Mouse (Mus musculus): ENCODE results near the gene Cog7.

Gene Cog7

GRCm38 (mm10) chr7:121947513-121947912 is 34.0 kb downstream of the Cog7 start:
- peak; percentile 77 for DNase-seq (ENCODE audit: low spot score)

- no peak for DNase-seq (ENCODE audit: low spot score)
Measured at GRCm38 (mm10) chr7:121946196-121946595, 35.3 kb downstream of the Cog7 start.

GRCm38 (mm10) chr7:121942371-121942770 is 39.1 kb downstream of the Cog7 start:
- peak; percentile 68 for DNase-seq (ENCODE audit: low spot score)

DNA sequence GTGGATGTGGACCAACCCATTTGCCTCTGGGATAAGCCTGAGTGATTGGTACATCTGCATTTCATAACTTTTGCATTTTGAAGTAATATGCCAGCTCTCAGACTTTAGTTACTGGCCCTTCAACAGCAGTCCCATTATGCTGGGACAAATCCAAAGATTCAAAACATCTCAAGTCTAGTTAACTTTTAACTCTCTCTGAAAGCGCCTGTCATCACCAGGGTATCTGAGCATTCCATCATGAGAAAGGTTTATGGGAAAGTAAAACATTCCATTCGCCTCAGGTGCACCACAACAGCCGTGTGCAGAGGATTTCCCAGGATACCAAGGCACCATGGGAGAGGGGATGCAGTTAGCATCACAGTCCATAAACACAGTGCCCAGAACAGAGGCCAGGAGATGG is 39.9 kb downstream of the Cog7 start:
- DNase-seq (ENCODE audit: low spot score), result peak; percentile 48

DNA sequence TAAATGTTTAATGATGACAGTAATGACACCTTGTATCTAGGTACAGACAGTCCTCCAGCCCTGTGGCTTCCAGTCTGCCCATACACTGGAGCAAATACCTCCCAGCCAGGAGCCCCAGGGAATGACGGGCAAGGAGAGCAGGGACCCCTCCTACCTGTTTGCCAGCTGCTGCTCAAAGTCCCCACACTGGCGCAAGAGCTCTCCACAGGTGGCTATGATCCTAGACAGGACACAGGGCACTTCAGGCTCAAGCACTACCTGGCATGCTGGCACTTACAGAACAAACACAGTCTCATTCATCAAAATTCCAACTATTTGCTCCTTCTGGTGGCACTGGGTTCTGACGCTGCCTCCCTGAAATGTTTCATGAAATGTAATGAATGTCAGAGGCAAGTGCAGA is 40.5 kb downstream of the Cog7 start:
- peak; percentile 86 for DNase-seq (ENCODE audit: low spot score)

- no peak for DNase-seq (ENCODE audit: low spot score)
Measured at GRCm38 (mm10) chr7:121939729-121940128, 41.8 kb downstream of the Cog7 start.

DNA sequence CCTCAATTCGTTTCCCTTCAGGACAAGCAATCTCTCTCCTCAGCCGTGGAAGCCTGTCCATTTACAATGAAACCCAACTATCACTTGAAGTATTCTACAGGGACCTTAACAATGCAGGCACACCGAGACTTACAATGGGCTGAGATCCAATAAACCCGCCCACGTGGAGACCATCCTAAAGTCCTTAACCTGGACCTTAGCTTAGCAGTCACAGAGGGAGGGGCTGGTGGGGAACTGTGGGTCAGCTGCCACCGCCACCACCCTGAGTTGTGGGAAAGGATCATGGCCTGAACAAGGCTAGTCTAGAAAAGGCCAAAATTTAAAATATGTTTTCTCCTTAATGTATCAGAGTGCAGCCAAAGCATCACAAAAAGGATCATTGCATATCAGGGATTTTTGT is 42.3 kb downstream of the Cog7 start:
- DNase-seq (ENCODE audit: low spot score), result no peak

- no peak for DNase-seq (ENCODE audit: low spot score)
Measured at GRCm38 (mm10) chr7:121938124-121938891, 43.2 kb downstream of the Cog7 start.

GRCm38 (mm10) chr7:121936861-121937630 is 44.5 kb downstream of the Cog7 start:
- no peak for DNase-seq (ENCODE audit: low spot score)

GRCm38 (mm10) chr7:121935906-121936794 is 45.4 kb downstream of the Cog7 start:
- no peak for DNase-seq (ENCODE audit: low spot score)

DNA sequence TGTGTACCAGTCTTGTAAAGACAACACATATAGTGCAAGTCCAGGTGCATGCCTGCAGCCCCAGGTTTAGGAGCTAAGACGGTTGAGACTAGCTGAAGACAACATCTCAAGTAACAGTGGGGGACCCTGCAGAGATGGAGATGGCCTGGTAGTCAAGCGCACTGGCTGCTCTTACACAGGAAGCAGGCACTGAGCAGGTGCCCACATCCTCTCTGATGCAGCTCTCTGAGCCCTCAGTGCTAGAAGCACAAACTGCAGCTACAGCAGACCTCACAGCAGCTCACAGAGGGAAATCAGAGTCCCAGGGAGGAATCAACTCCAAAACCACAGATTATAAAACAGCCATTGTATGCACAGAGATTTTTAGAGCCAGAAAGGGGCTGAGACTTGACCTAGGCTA is 47.2 kb downstream of the Cog7 start:
- no peak for DNase-seq (ENCODE audit: low spot score)

DNA sequence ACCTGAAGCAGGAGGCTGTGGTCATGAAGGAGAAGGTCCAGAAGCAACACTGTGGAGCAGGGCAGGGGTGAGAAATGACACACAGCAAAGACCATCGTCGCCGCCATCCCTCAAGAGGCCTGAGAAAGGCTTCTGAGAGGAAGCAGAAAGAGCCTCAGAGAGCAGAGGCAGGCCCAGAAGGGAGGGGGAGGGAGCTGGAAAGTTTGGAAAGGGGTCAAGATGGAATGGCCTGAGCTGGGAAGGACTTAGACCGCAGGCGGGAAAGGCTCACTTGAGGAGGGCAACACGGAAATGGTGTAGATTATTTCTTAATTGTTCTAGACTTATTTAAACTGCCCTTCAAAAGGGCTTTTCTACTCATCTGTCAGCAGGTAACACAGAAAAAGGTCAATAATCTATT is 47.8 kb downstream of the Cog7 start:
- DNase-seq (ENCODE audit: low spot score), result peak; percentile 63

DNA sequence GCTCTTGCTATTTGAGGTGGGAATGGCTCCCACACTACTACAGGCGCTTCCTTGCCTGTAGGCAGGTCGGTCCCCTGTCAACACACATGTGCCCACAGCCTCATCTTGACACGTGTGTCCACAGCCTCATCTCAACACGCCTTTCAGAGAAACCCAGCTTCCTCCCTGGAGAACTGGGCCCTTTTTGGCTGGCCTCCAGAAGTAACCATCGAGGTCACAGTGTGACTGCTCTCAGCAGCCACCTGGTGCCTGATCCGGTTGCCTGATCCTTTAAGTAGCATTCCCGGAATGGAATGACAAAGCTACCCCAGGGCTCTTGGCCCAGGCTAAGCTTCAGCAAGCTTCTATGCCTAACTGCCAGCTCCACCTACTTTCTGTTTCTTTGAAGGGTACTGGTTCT is 50.3 kb downstream of the Cog7 start:
- no peak for DNase-seq (ENCODE audit: low spot score)

DNA sequence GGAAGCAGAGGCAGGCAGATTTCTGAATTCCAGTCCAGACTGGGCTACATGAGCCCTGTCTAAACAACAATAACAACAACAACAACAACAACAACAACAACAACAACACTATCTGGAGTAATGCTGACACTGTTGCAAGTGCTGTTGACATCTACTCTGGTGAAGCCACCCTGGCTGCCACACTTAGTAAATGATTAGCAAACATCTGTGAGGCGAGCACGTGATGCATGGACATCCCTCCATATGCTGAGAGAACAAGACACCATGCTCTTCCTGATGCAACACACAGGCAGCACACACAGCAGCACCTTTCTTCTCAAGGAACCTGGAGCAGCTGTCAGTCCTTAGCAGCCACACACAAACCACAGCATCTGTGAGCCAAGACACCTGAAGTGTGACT is 53.6 kb downstream of the Cog7 start:
- DNase-seq (ENCODE audit: low spot score), result no peak

- no peak for DNase-seq (ENCODE audit: low spot score)
Measured at GRCm38 (mm10) chr7:121924361-121924760, 57.1 kb downstream of the Cog7 start.

- DNase-seq (ENCODE audit: low spot score), result no peak
Measured at GRCm38 (mm10) chr7:121913944-121914343, 67.6 kb downstream of the Cog7 start.

DNA sequence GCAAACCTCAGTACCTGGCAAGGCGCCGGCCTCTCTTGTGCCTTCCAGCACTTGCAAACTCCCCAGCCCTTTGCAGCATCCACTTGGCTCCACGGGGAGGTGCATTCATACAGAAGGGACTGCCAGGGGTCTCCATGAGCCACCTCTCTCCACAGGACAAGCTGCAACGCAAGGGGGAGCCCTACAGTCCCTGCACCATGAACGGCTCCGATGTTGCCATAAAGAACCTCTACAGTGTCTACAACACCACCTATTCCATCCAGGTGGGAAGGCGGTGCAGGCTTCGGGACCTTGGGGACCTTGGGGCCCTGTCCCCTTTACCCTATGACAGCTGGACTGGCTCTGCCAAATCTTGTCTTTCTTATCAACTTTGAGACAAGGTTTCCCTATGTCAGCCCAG is 69.3 kb downstream of the Cog7 start:
- DNase-seq (ENCODE audit: low spot score), result no peak

- DNase-seq (ENCODE audit: low spot score), result peak; percentile 53
Measured at GRCm38 (mm10) chr7:121906879-121907278, 74.6 kb downstream of the Cog7 start.

GRCm38 (mm10) chr7:121902757-121903411 is 78.6 kb downstream of the Cog7 start:
- no peak for DNase-seq (ENCODE audit: low spot score)

- DNase-seq (ENCODE audit: low spot score), result no peak
Measured at GRCm38 (mm10) chr7:121899940-121900339, 81.6 kb downstream of the Cog7 start.

- peak; percentile 40 for DNase-seq (ENCODE audit: low spot score)
Measured at GRCm38 (mm10) chr7:121899311-121899710, 82.2 kb downstream of the Cog7 start.

DNA sequence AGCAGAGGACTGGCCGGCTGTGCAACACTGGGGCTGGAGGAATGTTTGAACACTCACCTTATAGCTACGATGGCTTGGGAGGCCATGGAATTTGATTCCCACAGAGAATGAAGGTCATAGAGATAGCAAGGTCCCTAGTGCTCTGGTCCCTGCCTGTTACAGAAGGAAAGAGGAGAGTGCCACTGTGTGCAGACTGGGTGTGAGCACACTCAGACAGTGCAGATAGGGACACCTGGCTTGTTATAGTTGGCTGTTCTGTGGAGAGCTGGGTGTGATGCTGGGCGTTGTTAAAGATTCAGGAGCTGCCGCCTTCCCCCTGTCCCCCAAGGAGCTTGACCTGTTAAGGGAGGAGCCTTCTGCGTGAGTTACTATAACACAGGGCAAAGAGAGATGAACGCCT is 84.8 kb downstream of the Cog7 start:
- DNase-seq (ENCODE audit: low spot score), result no peak
